Mouse (Mus musculus) embryo, embryonic 10 days (tissue): ENCODE measurements around the gene Usp20.

Experiments
- DNase-seq: peaks from one replicate; pipeline ENCODE4 v3.0.0-alpha.2; 2015; ENCODE audit warnings: low spot score

The Usp20 gene

GRCm38 (mm10) chr2:31040487-31040886 lies 58.4 kb downstream of the Usp20 start:
- no peak for DNase-seq

GRCm38 (mm10) chr2:31041386-31041785 lies 59.3 kb downstream of the Usp20 start:
- DNase-seq, result no peak

- DNase-seq, result no peak
Observed at GRCm38 (mm10) chr2:31042881-31043280, 60.8 kb downstream of the Usp20 start.

- DNase-seq, result no peak
Observed at GRCm38 (mm10) chr2:31043856-31044255, 61.8 kb downstream of the Usp20 start.

- DNase-seq, result no peak
Observed at GRCm38 (mm10) chr2:31048037-31048436, 66.0 kb downstream of the Usp20 start.

- DNase-seq, result no peak
Observed at GRCm38 (mm10) chr2:31052441-31052840, 70.4 kb downstream of the Usp20 start.

GRCm38 (mm10) chr2:31053426-31053825 lies 71.3 kb downstream of the Usp20 start:
- no peak for DNase-seq

GRCm38 (mm10) chr2:31053851-31054340 lies 71.8 kb downstream of the Usp20 start:
- no peak for DNase-seq

- DNase-seq, result no peak
Observed at GRCm38 (mm10) chr2:31056070-31056469, 74.0 kb downstream of the Usp20 start.

- no peak for DNase-seq
Observed at GRCm38 (mm10) chr2:31057549-31058177, 75.6 kb downstream of the Usp20 start.

GRCm38 (mm10) chr2:31058443-31058842 lies 76.4 kb downstream of the Usp20 start:
- no peak for DNase-seq

GRCm38 (mm10) chr2:31060271-31060670 lies 78.2 kb downstream of the Usp20 start:
- DNase-seq, result no peak

GRCm38 (mm10) chr2:31060787-31061730 lies 79.0 kb downstream of the Usp20 start:
- no peak for DNase-seq

- no peak for DNase-seq
Observed at GRCm38 (mm10) chr2:31061868-31062628, 80.0 kb downstream of the Usp20 start.

GRCm38 (mm10) chr2:31066019-31066789 lies 84.1 kb downstream of the Usp20 start:
- no peak for DNase-seq

GRCm38 (mm10) chr2:31067059-31067595 lies 85.0 kb downstream of the Usp20 start:
- no peak for DNase-seq

- DNase-seq, result no peak
Observed at GRCm38 (mm10) chr2:31067696-31068245, 85.7 kb downstream of the Usp20 start.

- DNase-seq, result peak; percentile 73
Observed at GRCm38 (mm10) chr2:31068246-31069113, 86.4 kb downstream of the Usp20 start.

- DNase-seq, result peak; percentile 24
Observed at GRCm38 (mm10) chr2:31069114-31069445, 87.0 kb downstream of the Usp20 start.

- DNase-seq, result no peak
Observed at GRCm38 (mm10) chr2:31069506-31069905, 87.4 kb downstream of the Usp20 start.
